Mouse (Mus musculus) ES-Bruce4 (cell line): Measurements from ENCODE around the gene Il10rb.

Source experiments
- CTCF ChIP-seq: IDR thresholded peaks from one replicate; pipeline ENCODE4 v1.8.1; 2011; ENCODE audit warnings: low read depth, low read length
- EP300 ChIP-seq: IDR thresholded peaks from 2 replicates; pipeline ENCODE4 v1.6.1; 2011; ENCODE audit warnings: low read depth, low read length; ENCODE audit not compliant: insufficient read depth

- no peak for TF ChIP-seq CTCF
- TF ChIP-seq EP300, result no peak
Observed at GRCm38 (mm10) chr16:91416938-91417337, 11.0 kb downstream of the Il10rb start.
